Mouse (Mus musculus) liver, adult 10 weeks (tissue): ENCODE data around the gene Mtcp1. TPM values are rescaled to one million over a fixed set of nuclear protein-coding genes. Genes with fewer than 3 reads are reported as not detected.

ENCODE experiments used
- polyA plus RNA-seq: library from polyadenylated mRNA; stranded (reverse); fragments of 350-450 nt; fragmentation: Illumina TruSeq; extraction: RNeasy Lipid Tissue Mini Kit (QIAGEN cat#74804); gene quantifications from one replicate; pipeline ENCODE4 v1.2.3, GENCODE M21; 2014; ENCODE audit warnings: low read depth, low replicate concordance

Gene Mtcp1
- 8.5 TPM for polyA plus RNA-seq

GRCm38 (mm10) chrX:75415936-75416785 is at the start of gene Mtcp1, which contains the start of the genes Cmc4 and Brcc3:
Gene Mtcp1 (minus strand): TSS chrX:75416588.
Gene Cmc4 (minus strand): TSS chrX:75416584.
Gene Brcc3 (plus strand): TSS chrX:75416628.

GRCm38 (mm10) chrX:75382195-75382771 is 34.1 kb downstream of the Mtcp1 start, which contains the start of the genes Fundc2 and F8:
Gene Fundc2 (plus strand): TSS chrX:75382399.
Gene F8 (minus strand): TSS chrX:75382615.

Other genes starting within 250 kb of the Mtcp1 start
- gene Fundc2, start 34.2 kb downstream of the Mtcp1 start, polyA plus RNA-seq, result 19.5 TPM
- 12.1 TPM for gene F8, start 34.0 kb downstream of the Mtcp1 start, polyA plus RNA-seq
- 19.9 TPM for gene Cmc4, start within 50 bp of the Mtcp1 start, polyA plus RNA-seq
- gene Brcc3, start within 50 bp of the Mtcp1 start, polyA plus RNA-seq, result 40.1 TPM
- 59.9 TPM for gene Vbp1, start 97.7 kb upstream of the Mtcp1 start, polyA plus RNA-seq
- gene Rab39b, start 161.6 kb upstream of the Mtcp1 start, polyA plus RNA-seq, result not detected